Mouse (Mus musculus) skeletal muscle tissue, adult 2 months (tissue): ENCODE measurements around the gene Cntn5.

Source experiments
- DNase-seq: peaks from one replicate; pipeline ENCODE4 v3.0.0-alpha.2; 2012; ENCODE audit warnings: low read depth, low spot score

Cntn5 gene

GRCm38 (mm10) chr9:10904616-10905363 is at the start of gene Cntn5:
Gene Cntn5 (minus strand): TSS chr9:10904775.
- no peak for DNase-seq

GRCm38 (mm10) chr9:10950470-10950869 is 45.9 kb upstream of the Cntn5 start:
- no peak for DNase-seq

- no peak for DNase-seq
Observed at GRCm38 (mm10) chr9:10909573-10909972, 5.0 kb upstream of the Cntn5 start.

- DNase-seq: no peak
Observed at GRCm38 (mm10) chr9:10905696-10906095, 1.1 kb upstream of the Cntn5 start.

GRCm38 (mm10) chr9:10879758-10880157 is 24.8 kb downstream of the Cntn5 start:
- DNase-seq: no peak

GRCm38 (mm10) chr9:10873881-10874280 is 30.7 kb downstream of the Cntn5 start:
- DNase-seq: no peak

GRCm38 (mm10) chr9:10856204-10856892 is 48.2 kb downstream of the Cntn5 start:
- no peak for DNase-seq

- no peak for DNase-seq
Observed at GRCm38 (mm10) chr9:10816711-10817110, 87.9 kb downstream of the Cntn5 start.

GRCm38 (mm10) chr9:10797158-10797557 is 107.4 kb downstream of the Cntn5 start:
- DNase-seq: no peak

- no peak for DNase-seq
Observed at GRCm38 (mm10) chr9:10795102-10795501, 109.5 kb downstream of the Cntn5 start.

- no peak for DNase-seq
Observed at GRCm38 (mm10) chr9:10731878-10732277, 172.7 kb downstream of the Cntn5 start.

- no peak for DNase-seq
Observed at GRCm38 (mm10) chr9:10724191-10724590, 180.4 kb downstream of the Cntn5 start.

GRCm38 (mm10) chr9:10722121-10722520 is 182.5 kb downstream of the Cntn5 start:
- DNase-seq: no peak

GRCm38 (mm10) chr9:10718986-10719385 is 185.6 kb downstream of the Cntn5 start:
- DNase-seq: no peak

GRCm38 (mm10) chr9:10713641-10714040 is 190.9 kb downstream of the Cntn5 start:
- DNase-seq: no peak

- no peak for DNase-seq
Observed at GRCm38 (mm10) chr9:10681646-10682045, 222.9 kb downstream of the Cntn5 start.

GRCm38 (mm10) chr9:10681181-10681580 is 223.4 kb downstream of the Cntn5 start:
- DNase-seq: no peak

- no peak for DNase-seq
Observed at GRCm38 (mm10) chr9:10668676-10669075, 235.9 kb downstream of the Cntn5 start.

- no peak for DNase-seq
Observed at GRCm38 (mm10) chr9:10667438-10667837, 237.1 kb downstream of the Cntn5 start.

- no peak for DNase-seq
Observed at GRCm38 (mm10) chr9:10665756-10666155, 238.8 kb downstream of the Cntn5 start.

- no peak for DNase-seq
Observed at GRCm38 (mm10) chr9:10663101-10663500, 241.5 kb downstream of the Cntn5 start.

- no peak for DNase-seq
Observed at GRCm38 (mm10) chr9:10659478-10659877, 245.1 kb downstream of the Cntn5 start.

GRCm38 (mm10) chr9:10658086-10658485 is 246.5 kb downstream of the Cntn5 start:
- no peak for DNase-seq
